Mouse (Mus musculus) stomach, embryonic 14.5 days (tissue): Measurements from ENCODE around the gene Il1rapl1. TPM values are rescaled to one million over a fixed set of nuclear protein-coding genes. Genes with fewer than 3 reads are reported as not detected.
"Not testable (repeated sequence)": the region's sequence is repeated elsewhere in the genome, so short reads cannot be mapped to it uniquely, and the experiment has no call there.

Source experiments
- ATAC-seq: fragments of 200-750 bp; cut with Nextera tagmentation; 2 replicates; pipeline ENCODE4 v1.8.0; 2017; ENCODE audit warnings: low read depth, moderate TSS enrichment; ENCODE audit not compliant: insufficient number of reproducible peaks, insufficient read depth, low FRiP score
- H3K27ac ChIP-seq: fragments of 300-500 bp; sonication (generic); 2 replicates; pipeline ENCODE4 v1.5.1; 2014; ENCODE audit warnings: mild to moderate bottlenecking, low read length, moderate library complexity, mixed read lengths
- H3K27me3 ChIP-seq: fragments of 300-500 bp; sonication (generic); 2 replicates; pipeline ENCODE4 v1.6.1; 2014; ENCODE audit warnings: low read length, control low read depth, mixed read lengths; ENCODE audit not compliant: control insufficient read depth, insufficient read depth
- H3K36me3 ChIP-seq: fragments of 300-500 bp; sonication (generic); 2 replicates; pipeline ENCODE4 v1.6.1; 2014; ENCODE audit warnings: mild to moderate bottlenecking, control low read depth, low read length, moderate library complexity, mixed read lengths; ENCODE audit not compliant: control insufficient read depth, insufficient read depth
- H3K4me1 ChIP-seq: fragments of 300-500 bp; sonication (generic); 2 replicates; pipeline ENCODE4 v1.6.1; 2014; ENCODE audit warnings: low read length, control low read depth, mixed read lengths; ENCODE audit not compliant: control insufficient read depth, insufficient read depth
- H3K4me2 ChIP-seq: fragments of 300-500 bp; sonication (generic); replicated peaks from 2 replicates; pipeline ENCODE4 v1.6.1; 2014; ENCODE audit warnings: low read depth, low read length, control low read depth
- H3K4me3 ChIP-seq: fragments of 300-500 bp; sonication (generic); 2 replicates; pipeline ENCODE4 v1.5.1; 2014; ENCODE audit warnings: low read depth, low read length, control low read depth
- H3K9ac ChIP-seq: fragments of 300-500 bp; sonication (generic); replicated peaks from 2 replicates; pipeline ENCODE4 v1.6.1; 2014; ENCODE audit warnings: low read depth, mild to moderate bottlenecking, control low read depth, low read length, moderate library complexity, mixed read lengths
- H3K9me3 ChIP-seq: fragments of 300-500 bp; sonication (generic); 2 replicates; pipeline ENCODE4 v1.6.1; 2016; ENCODE audit warnings: low read depth, low read length, control low read depth; ENCODE audit not compliant: control insufficient read depth
- WGBS: fragments of 180-500 bp; shearing (Covaris S2); extraction: QIAGEN DNeasy Blood & Tissue Kit; methylation state at CpG from one replicate; pipeline ENCODE4 v1.1.7; 2014; 5-methylcytosine and 5-hydroxymethylcytosine counted together
- polyA plus RNA-seq: library from polyadenylated mRNA; unstranded; fragments of >200 nt; fragmentation: Nextera tagmentation; extraction: Ambion mirVana; gene quantifications from 2 replicates; pipeline ENCODE4 v1.2.1, GENCODE M21; 2014

Il1rapl1 gene
- polyA plus RNA-seq, 1 experiment from 2014 or later, result 4.2 TPM

- H3K4me1 ChIP-seq, result no peaks in the 10 kb centered on the region
- H3K9me3 ChIP-seq, result no peaks in the 10 kb centered on the region
- 87% methylated on average over 1 of the region's 1 CpGs for WGBS
- H3K4me2 ChIP-seq, result no peak overlapping the region
- ATAC-seq, result no peak
- H3K27ac ChIP-seq, result no peak overlapping the region
- H3K4me3 ChIP-seq, result no peak overlapping the region
- no peaks in the 10 kb centered on the region for H3K27me3 ChIP-seq
- no peaks in the 10 kb centered on the region for H3K36me3 ChIP-seq
- H3K9ac ChIP-seq, result no peak overlapping the region
Measured at GRCm38 (mm10) chrX:87483416-87483815, 632.0 kb downstream of the Il1rapl1 start.

GRCm38 (mm10) chrX:87238191-87238590 is 877.3 kb downstream of the Il1rapl1 start:
- H3K4me2 ChIP-seq, H3K9me3 ChIP-seq, H3K27ac ChIP-seq, H3K4me3 ChIP-seq, H3K27me3 ChIP-seq, H3K36me3 ChIP-seq, H3K9ac ChIP-seq, H3K4me1 ChIP-seq: not testable (repeated sequence)
- 0 out of 2 replicates have a peak, but pooled peaks have one; percentile 82 for ATAC-seq
- 71% methylated on average over 11 of the region's 11 CpGs for WGBS

GRCm38 (mm10) chrX:87225280-87225679 is 890.2 kb downstream of the Il1rapl1 start:
- no peak for ATAC-seq
- no peak overlapping the region for H3K9ac ChIP-seq
- no peaks in the 10 kb centered on the region for H3K9me3 ChIP-seq
- H3K36me3 ChIP-seq, result no peaks in the 10 kb centered on the region
- no peak overlapping the region for H3K27ac ChIP-seq
- H3K4me3 ChIP-seq, result no peak overlapping the region
- no peaks in the 10 kb centered on the region for H3K27me3 ChIP-seq
- H3K4me2 ChIP-seq, result no peak overlapping the region
- H3K4me1 ChIP-seq, result no peaks in the 10 kb centered on the region

- no peaks in the 10 kb centered on the region for H3K36me3 ChIP-seq
- no peak overlapping the region for H3K27ac ChIP-seq
- H3K9ac ChIP-seq, result no peak overlapping the region
- no peak overlapping the region for H3K4me2 ChIP-seq
- no peak overlapping the region for H3K4me3 ChIP-seq
- no peaks in the 10 kb centered on the region for H3K9me3 ChIP-seq
- no peak for ATAC-seq
- no peaks in the 10 kb centered on the region for H3K4me1 ChIP-seq
- H3K27me3 ChIP-seq, result no peaks in the 10 kb centered on the region
Measured at GRCm38 (mm10) chrX:87002296-87002695, 1113.1 kb downstream of the Il1rapl1 start.

- Histone ChIP-seq H3K4me2 (no peak overlapping the region), H3K27me3 (no peaks in the 10 kb centered on the region), H3K4me3 (no peak overlapping the region), H3K36me3 (no peaks in the 10 kb centered on the region), H3K9ac (no peak overlapping the region), H3K4me1 (no peaks in the 10 kb centered on the region), H3K9me3 (no peaks in the 10 kb centered on the region), H3K27ac (no peak overlapping the region)
- WGBS, result 60% methylated on average over 1 of the region's 1 CpGs
- no peak for ATAC-seq
Measured at GRCm38 (mm10) chrX:86955126-86955525, 1160.3 kb downstream of the Il1rapl1 start.

- H3K9me3 ChIP-seq, result no peaks in the 10 kb centered on the region
- no peaks in the 10 kb centered on the region for H3K36me3 ChIP-seq
- no peak overlapping the region for H3K4me3 ChIP-seq
- WGBS, result 88% methylated on average over 1 of the region's 1 CpGs
- no peaks in the 10 kb centered on the region for H3K27me3 ChIP-seq
- no peak overlapping the region for H3K27ac ChIP-seq
- no peak for ATAC-seq
- H3K4me1 ChIP-seq, result no peaks in the 10 kb centered on the region
- H3K4me2 ChIP-seq, result no peak overlapping the region
- no peak overlapping the region for H3K9ac ChIP-seq
Measured at GRCm38 (mm10) chrX:86954614-86955013, 1160.8 kb downstream of the Il1rapl1 start.

- no peaks in the 10 kb centered on the region for H3K9me3 ChIP-seq
- no peak overlapping the region for H3K9ac ChIP-seq
- no peak overlapping the region for H3K4me3 ChIP-seq
- no peak overlapping the region for H3K27ac ChIP-seq
- ATAC-seq, result no peak
- H3K4me1 ChIP-seq, result no peaks in the 10 kb centered on the region
- no peaks in the 10 kb centered on the region for H3K27me3 ChIP-seq
- no peaks in the 10 kb centered on the region for H3K36me3 ChIP-seq
- WGBS, result 60% methylated on average over 2 of the region's 2 CpGs
- no peak overlapping the region for H3K4me2 ChIP-seq
Measured at GRCm38 (mm10) chrX:86950940-86951339, 1164.5 kb downstream of the Il1rapl1 start.

GRCm38 (mm10) chrX:86949112-86949511 is 1166.3 kb downstream of the Il1rapl1 start:
- H3K4me2 ChIP-seq, result no peak overlapping the region
- no peak for ATAC-seq
- H3K9me3 ChIP-seq, result no peaks in the 10 kb centered on the region

GRCm38 (mm10) chrX:86854835-86855234 is 1260.6 kb downstream of the Il1rapl1 start:
- Histone ChIP-seq H3K4me1 (no peaks in the 10 kb centered on the region), H3K9me3 (no peaks in the 10 kb centered on the region), H3K27ac (no peak overlapping the region), H3K36me3 (no peaks in the 10 kb centered on the region), H3K4me3 (no peak overlapping the region), H3K27me3 (no peaks in the 10 kb centered on the region), H3K4me2 (no peak overlapping the region), H3K9ac (no peak overlapping the region)
- 70% methylated on average over 2 of the region's 2 CpGs for WGBS
- no peak for ATAC-seq

More at GRCm38 (mm10) chrX:86949112-86949511, 1166.3 kb downstream of the Il1rapl1 start:
- Histone ChIP-seq H3K27me3 (no peaks in the 10 kb centered on the region), H3K9ac (no peak overlapping the region), H3K4me3 (no peak overlapping the region), H3K27ac (no peak overlapping the region), H3K4me1 (no peaks in the 10 kb centered on the region), H3K36me3 (no peaks in the 10 kb centered on the region)
